ENCODE assay signal across 35 mouse cellular contexts in the genomic region with DNA sequence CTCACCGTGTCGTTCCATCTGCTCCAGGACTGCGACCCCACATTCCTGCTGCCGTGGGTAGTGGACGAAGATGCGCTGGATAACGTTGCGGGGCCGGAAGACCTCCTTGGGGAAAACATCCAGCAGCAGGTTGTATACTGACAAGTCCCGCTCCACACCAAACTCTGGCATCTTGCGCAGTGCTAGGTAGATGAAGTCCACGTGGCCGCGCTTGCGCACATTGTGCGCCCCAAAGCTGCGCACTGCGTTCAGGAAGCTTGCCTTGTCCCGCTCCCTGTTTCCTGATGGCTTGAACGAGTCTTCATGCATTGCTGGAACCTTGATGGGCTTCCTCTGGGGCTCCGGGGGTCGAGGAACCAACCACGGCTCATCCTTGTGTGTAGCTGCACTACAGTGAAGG. TPM values are rescaled to one million over a fixed set of nuclear protein-coding genes. Genes with fewer than 3 reads are reported as not detected.
A peak's percentile ranks its signal among the peaks of the same experiment; 100 is the strongest.
DNase-seq lines count a peak whose midpoint lies in the region; ATAC-seq and TF ChIP-seq lines count a peak whose summit lies in the region.
"Had no signal": no experiment of that assay in that cellular context is flagged by ENCODE, and none has a peak within 500 bp of the region (broad histone marks: within the 10 kb centered on the region; RNA-seq: fewer than 3 reads in every experiment).

No protein-coding gene starts in this region.

- no peak overlapping the region for H3K4me2 ChIP-seq in hindbrain, embryonic 13.5 days
- H3K4me2 ChIP-seq in hindbrain, embryonic 12.5 days (replicated peaks), result no peak overlapping the region
- no peak overlapping the region for H3K4me2 ChIP-seq in midbrain, postnatal 0 days (ENCODE audit: low read depth, low read length, poor library complexity, severe bottlenecking)
- H3K4me2 ChIP-seq: embryonic facial prominence, embryonic 12.5 days; embryonic facial prominence, embryonic 15.5 days; forebrain, embryonic 12.5 days; forebrain, embryonic 15.5 days; heart, embryonic 11.5 days; hindbrain, embryonic 14.5 days had no signal

- in situ Hi-C loops in ES-E14 (cut with MboI; ENCODE audit: low sequenced_read_pairs in 2 of 2, unreplicated experiment in 2 of 2), result no loop called here

- no peak for ATAC-seq in cerebellum, adult (ENCODE audit: insufficient number of reproducible peaks, low FRiP score, low TSS enrichment)
- no peak for ATAC-seq in hindbrain, embryonic 13.5 days (ENCODE audit: low FRiP score)
- no peak for ATAC-seq in hindbrain, embryonic 12.5 days (ENCODE audit: low FRiP score)
- ATAC-seq in midbrain, postnatal 0 days (ENCODE audit: low FRiP score), result no peak
- ATAC-seq: forebrain, embryonic 15.5 days; hindbrain, postnatal 0 days; inflammation-experienced regulatory T-cells, adult 6 months; intestine, embryonic 16.5 days had no signal

- TF ChIP-seq CTCF in midbrain, postnatal 0 days (IDR thresholded peaks at IDR 0.05), result no peak

- H3K9me3 ChIP-seq in hindbrain, embryonic 13.5 days, result no peaks in the 10 kb centered on the region
- H3K9me3 ChIP-seq in hindbrain, embryonic 12.5 days (replicated peaks), result no peaks in the 10 kb centered on the region
- H3K9me3 ChIP-seq in ES-E14 (ENCODE audit: control insufficient read depth, insufficient read depth, low read depth, low read length), result no peaks in the 10 kb centered on the region
- H3K9me3 ChIP-seq in midbrain, postnatal 0 days (ENCODE audit: low read length), result no peaks in the 10 kb centered on the region
- H3K9me3 ChIP-seq: embryonic facial prominence, embryonic 12.5 days; embryonic facial prominence, embryonic 15.5 days; forebrain, embryonic 12.5 days; forebrain, embryonic 15.5 days had no signal

- no peak overlapping the region for H3K4me3 ChIP-seq in hindbrain, embryonic 13.5 days
- H3K4me3 ChIP-seq in hindbrain, embryonic 12.5 days, result no peak overlapping the region
- H3K4me3 ChIP-seq in ES-E14 (ENCODE audit: insufficient read depth in 1 of 2, low read depth in 1 of 2, low read length in 2 of 2, poor library complexity in 1 of 2, severe bottlenecking in 1 of 2), result peak overlapping the region; percentile 5 to 51
- H3K4me3 ChIP-seq in midbrain, postnatal 0 days (ENCODE audit: low read depth, low read length), result no peak overlapping the region
- H3K4me3 ChIP-seq: embryonic facial prominence, embryonic 12.5 days; embryonic facial prominence, embryonic 15.5 days; forebrain, embryonic 12.5 days; forebrain, embryonic 15.5 days; heart, adult 2 months had no signal

- 95% methylated on average over 23 of the region's 23 CpGs for WGBS in hindbrain, embryonic 13.5 days
- WGBS in hindbrain, embryonic 12.5 days, result 94% methylated on average over 23 of the region's 23 CpGs
- 96% methylated on average over 23 of the region's 23 CpGs for WGBS in midbrain, postnatal 0 days

- peaks cover 8% of the 10 kb centered on the region; the same call in 1 of the 2 replicates for H3K4me1 ChIP-seq in hindbrain, embryonic 13.5 days (replicated peaks)
- H3K4me1 ChIP-seq in hindbrain, embryonic 12.5 days, result no peaks in the 10 kb centered on the region
- peaks cover 0 to 4% of the 10 kb centered on the region in 2 experiments; a peak in 1 of 4 replicates for H3K4me1 ChIP-seq in ES-E14 (ENCODE audit: control insufficient read depth in 2 of 2, insufficient read depth in 2 of 2, low read length in 2 of 2, poor library complexity in 1 of 2)
- no peaks in the 10 kb centered on the region for H3K4me1 ChIP-seq in midbrain, postnatal 0 days (ENCODE audit: insufficient read depth, low read length)
- H3K4me1 ChIP-seq: embryonic facial prominence, embryonic 15.5 days; forebrain, embryonic 12.5 days had no signal

- no peak overlapping the region for H3K27ac ChIP-seq in hindbrain, embryonic 13.5 days
- H3K27ac ChIP-seq in hindbrain, embryonic 12.5 days, result no peak overlapping the region
- no peak overlapping the region for H3K27ac ChIP-seq in ES-E14 (ENCODE audit: insufficient read depth, low read depth, low read length, poor library complexity, severe bottlenecking)
- H3K27ac ChIP-seq in midbrain, postnatal 0 days (ENCODE audit: low read depth, low read length), result no peak overlapping the region
- H3K27ac ChIP-seq: embryonic facial prominence, embryonic 12.5 days; embryonic facial prominence, embryonic 15.5 days; forebrain, embryonic 12.5 days; forebrain, embryonic 15.5 days; heart, adult 2 months; hindbrain, embryonic 14.5 days; hindbrain, postnatal 0 days had no signal

- H3K27me3 ChIP-seq in hindbrain, embryonic 13.5 days, result no peaks in the 10 kb centered on the region
- H3K27me3 ChIP-seq in hindbrain, embryonic 12.5 days, result no peaks in the 10 kb centered on the region
- no peaks in the 10 kb centered on the region for H3K27me3 ChIP-seq in midbrain, postnatal 0 days (ENCODE audit: insufficient read depth, low read length)
- H3K27me3 ChIP-seq: CH12.LX; embryonic facial prominence, embryonic 12.5 days; embryonic facial prominence, embryonic 15.5 days; forebrain, embryonic 12.5 days; forebrain, embryonic 15.5 days had no signal

- peak; percentile 38 for DNase-seq in cerebellum, adult 11-12 months
- no peak for DNase-seq in ES-E14 (ENCODE audit: low read depth, low spot score)
- DNase-seq in midbrain, postnatal 0 days (ENCODE audit: low spot score), result no peak
- DNase-seq in kidney, postnatal 36 days, result no peak
- DNase-seq: adrenal gland, adult 2 months; adrenal gland, postnatal 14 days; B cell, adult 2 months; cerebellum, adult 8-10 months; cerebellum, postnatal 25 days; gastrocnemius, postnatal 25 days; heart, adult 2 months; kidney, adult 18-20 months; kidney, adult 9 months had no signal

- H3K36me3 ChIP-seq in hindbrain, embryonic 13.5 days, result peaks cover 70% of the 10 kb centered on the region
- H3K36me3 ChIP-seq in hindbrain, embryonic 12.5 days, result peaks cover 46% of the 10 kb centered on the region
- H3K36me3 ChIP-seq in ES-E14 (ENCODE audit: control insufficient read depth, insufficient read depth, low read length, poor library complexity, severe bottlenecking), result peaks cover 22% of the 10 kb centered on the region
- H3K36me3 ChIP-seq in midbrain, postnatal 0 days (ENCODE audit: insufficient read depth, low read length), result peaks cover 28% of the 10 kb centered on the region

- H3K9ac ChIP-seq in hindbrain, embryonic 13.5 days, result peak overlapping the region; percentile 20; the same call in 1 of the 2 replicates
- H3K9ac ChIP-seq in hindbrain, embryonic 12.5 days, result no peak overlapping the region
- H3K9ac ChIP-seq in ES-E14 (ENCODE audit: insufficient read depth, low read depth, low read length, poor library complexity, severe bottlenecking), result peak overlapping the region; percentile 49
- no peak overlapping the region for H3K9ac ChIP-seq in midbrain, postnatal 0 days (replicated peaks; ENCODE audit: low read length, poor library complexity, severe bottlenecking)
- H3K9ac ChIP-seq: embryonic facial prominence, embryonic 12.5 days; embryonic facial prominence, embryonic 15.5 days; forebrain, embryonic 12.5 days; forebrain, embryonic 15.5 days; hindbrain, embryonic 14.5 days had no signal

TF ChIP-seq in ES-E14, 5 proteins besides CTCF, POLR2A, EP300 and RAD21:
- TF ChIP-seq ZC3H11A (IDR thresholded peaks at IDR 0.05; ENCODE audit: borderline replicate concordance, low read depth, low read length) (no peak), CHD2 (IDR thresholded peaks at IDR 0.05; ENCODE audit: low read depth, low read length) (no peak)

RNA-seq across cellular contexts. Expression of a gene that starts 5.0 kb away (rescaled TPM):
- polyA plus RNA-seq in hindbrain, embryonic 13.5 days (2015; fragmentation: Nextera tagmentation; extraction: Ambion mirVana), result 17.7 and 19.5 TPM in 2 replicates
- polyA plus RNA-seq in hindbrain, embryonic 12.5 days (2016; fragmentation: Nextera tagmentation; extraction: Ambion mirVana), result 16.4 and 20.4 TPM in 2 replicates
- total RNA-seq in ES-E14 (2012; rRNA removed), result 10.9 and 14.3 TPM in 2 replicates
- 30.0 and 33.1 TPM in 2 replicates for total RNA-seq in midbrain, postnatal 0 days (2014; rRNA removed)
- 14.2 and 15.1 TPM in 2 replicates for polyA plus RNA-seq in midbrain, postnatal 0 days (2015; fragmentation: Nextera tagmentation; extraction: Ambion mirVana)

RNA-seq across cellular contexts. Expression of a gene that starts 5.2 kb away (rescaled TPM):
- polyA plus RNA-seq in hindbrain, embryonic 13.5 days (2015; fragmentation: Nextera tagmentation; extraction: Ambion mirVana), result not detected in 2 replicates
- polyA plus RNA-seq in hindbrain, embryonic 12.5 days (2016; fragmentation: Nextera tagmentation; extraction: Ambion mirVana), result not detected in 2 replicates
- not detected in 2 replicates for total RNA-seq in ES-E14 (2012; rRNA removed)
- 4.1 TPM in 1 of 2 replicates, not detected in the other for total RNA-seq in midbrain, postnatal 0 days (2014; rRNA removed)
- polyA plus RNA-seq in midbrain, postnatal 0 days (2015; fragmentation: Nextera tagmentation; extraction: Ambion mirVana), result 0.25 and 0.36 TPM in 2 replicates
- total RNA-seq: adrenal gland, adult 2 months; adrenal gland, postnatal 14 days; adrenal gland, postnatal 4 days; CH12.LX; common myeloid progenitor, adult 5-6 weeks; gastrocnemius, adult 8-10 months; gastrocnemius, postnatal 25 days; heart, postnatal 25 days; hematopoietic stem cell, adult 5-6 weeks; hindbrain, postnatal 0 days; MEL had no signal
- polyA plus RNA-seq: adrenal gland, adult 2 months; embryonic facial prominence, embryonic 12.5 days; embryonic facial prominence, embryonic 15.5 days; forebrain, embryonic 12.5 days; forebrain, embryonic 15.5 days; gonadal fat pad, adult 2 months; heart, adult 2 months; heart, embryonic 11.5 days; heart, embryonic 14.5 days; heart, postnatal 0 days; hindbrain, embryonic 14.5 days; hindbrain, postnatal 0 days; inflammation-experienced regulatory T-cells, adult 6 months; intestine, embryonic 16.5 days had no signal

RNA-seq across cellular contexts. Expression of a gene that starts 9.0 kb away (rescaled TPM):
- 53.5 and 56.5 TPM in 2 replicates for polyA plus RNA-seq in hindbrain, embryonic 13.5 days (2015; fragmentation: Nextera tagmentation; extraction: Ambion mirVana)
- 37.1 and 40.0 TPM in 2 replicates for polyA plus RNA-seq in hindbrain, embryonic 12.5 days (2016; fragmentation: Nextera tagmentation; extraction: Ambion mirVana)
- total RNA-seq in ES-E14 (2012; rRNA removed), result 37.5 and 38.2 TPM in 2 replicates
- total RNA-seq in midbrain, postnatal 0 days (2014; rRNA removed), result 49.6 and 56.3 TPM in 2 replicates
- 55.0 and 57.2 TPM in 2 replicates for polyA plus RNA-seq in midbrain, postnatal 0 days (2015; fragmentation: Nextera tagmentation; extraction: Ambion mirVana)

RNA-seq across cellular contexts. Expression of a gene that starts 22.8 kb away (rescaled TPM):
- 1.4 and 4.5 TPM in 2 replicates for polyA plus RNA-seq in hindbrain, embryonic 13.5 days (2015; fragmentation: Nextera tagmentation; extraction: Ambion mirVana)
- polyA plus RNA-seq in hindbrain, embryonic 12.5 days (2016; fragmentation: Nextera tagmentation; extraction: Ambion mirVana), result 1.9 and 3.1 TPM in 2 replicates
- 14.0 and 25.6 TPM in 2 replicates for total RNA-seq in ES-E14 (2012; rRNA removed)
- 1.2 and 1.3 TPM in 2 replicates for total RNA-seq in midbrain, postnatal 0 days (2014; rRNA removed)
- polyA plus RNA-seq in midbrain, postnatal 0 days (2015; fragmentation: Nextera tagmentation; extraction: Ambion mirVana), result 0.77 and 0.92 TPM in 2 replicates
- total RNA-seq: CH12.LX; common myeloid progenitor, adult 5-6 weeks; hematopoietic stem cell, adult 5-6 weeks had no signal

RNA-seq across cellular contexts. Expression of a gene that starts 24.4 kb away (rescaled TPM):
- polyA plus RNA-seq in hindbrain, embryonic 13.5 days (2015; fragmentation: Nextera tagmentation; extraction: Ambion mirVana), result 80.6 and 81.7 TPM in 2 replicates
- 62.6 and 62.9 TPM in 2 replicates for polyA plus RNA-seq in hindbrain, embryonic 12.5 days (2016; fragmentation: Nextera tagmentation; extraction: Ambion mirVana)
- 2.6 and 5.0 TPM in 2 replicates for total RNA-seq in ES-E14 (2012; rRNA removed)
- total RNA-seq in midbrain, postnatal 0 days (2014; rRNA removed), result 215 and 239 TPM in 2 replicates
- 75.2 and 78.7 TPM in 2 replicates for polyA plus RNA-seq in midbrain, postnatal 0 days (2015; fragmentation: Nextera tagmentation; extraction: Ambion mirVana)
- total RNA-seq: common myeloid progenitor, adult 5-6 weeks; hematopoietic stem cell, adult 5-6 weeks had no signal
- polyA plus RNA-seq: heart, postnatal 0 days; inflammation-experienced regulatory T-cells, adult 6 months had no signal

Comparison
In these comparisons a context has a peak if more than half of its experiments do, and no peak if none do; other contexts are left out.
1. H3K9ac ChIP-seq: peak in hindbrain, embryonic 13.5 days (single experiment) and ES-E14 (single experiment); none in hindbrain, embryonic 12.5 days (single experiment) and midbrain, postnatal 0 days (single experiment).
2. H3K4me3 ChIP-seq: peak in ES-E14 (2 of 2); none in hindbrain, embryonic 13.5 days (single experiment), hindbrain, embryonic 12.5 days (single experiment) and midbrain, postnatal 0 days (single experiment).